Mouse (Mus musculus): Measurements from ENCODE around the gene Mipol1. TPM values are rescaled to one million over a fixed set of nuclear protein-coding genes. Genes with fewer than 3 reads are reported as not detected.
A peak's percentile ranks its signal among the peaks of the same experiment; 100 is the strongest.

The Mipol1 gene
- polyA plus RNA-seq, 1 experiment from 2014 or later, result 9.4 TPM

DNA sequence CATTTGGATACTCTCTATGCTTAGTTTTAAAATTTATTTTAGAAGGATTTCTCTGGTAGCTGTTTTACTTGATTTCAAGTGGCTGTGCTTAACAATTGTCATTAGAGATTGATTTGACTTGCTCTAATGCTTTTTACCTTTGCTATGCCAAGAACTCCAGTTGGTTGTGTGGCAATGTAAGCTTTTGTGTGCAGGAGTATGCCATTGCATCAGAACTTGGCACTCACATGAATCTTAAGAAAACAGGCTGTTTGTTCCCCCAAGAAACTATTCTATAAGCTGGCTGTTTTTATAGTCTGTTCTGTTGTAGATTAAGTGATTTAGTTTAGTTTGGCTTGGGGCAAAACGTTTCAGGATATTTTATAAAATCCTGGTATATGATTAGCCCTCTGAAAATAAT lies 45.2 kb downstream of the Mipol1 start:
- no peaks in the 10 kb centered on the region for H3K36me3 ChIP-seq (replicated peaks)
- 67% methylated on average over 1 of the region's 1 CpGs for WGBS
- no peak overlapping the region for H3K9ac ChIP-seq
- no peaks in the 10 kb centered on the region for H3K4me1 ChIP-seq
- no peak overlapping the region for H3K4me3 ChIP-seq (replicated peaks)
- H3K27ac ChIP-seq, result no peak overlapping the region
- ATAC-seq (ENCODE audit: low FRiP score), result no peak
- H3K4me2 ChIP-seq, result no peak overlapping the region
- no peaks in the 10 kb centered on the region for H3K9me3 ChIP-seq
- H3K27me3 ChIP-seq, result no peaks in the 10 kb centered on the region

DNA sequence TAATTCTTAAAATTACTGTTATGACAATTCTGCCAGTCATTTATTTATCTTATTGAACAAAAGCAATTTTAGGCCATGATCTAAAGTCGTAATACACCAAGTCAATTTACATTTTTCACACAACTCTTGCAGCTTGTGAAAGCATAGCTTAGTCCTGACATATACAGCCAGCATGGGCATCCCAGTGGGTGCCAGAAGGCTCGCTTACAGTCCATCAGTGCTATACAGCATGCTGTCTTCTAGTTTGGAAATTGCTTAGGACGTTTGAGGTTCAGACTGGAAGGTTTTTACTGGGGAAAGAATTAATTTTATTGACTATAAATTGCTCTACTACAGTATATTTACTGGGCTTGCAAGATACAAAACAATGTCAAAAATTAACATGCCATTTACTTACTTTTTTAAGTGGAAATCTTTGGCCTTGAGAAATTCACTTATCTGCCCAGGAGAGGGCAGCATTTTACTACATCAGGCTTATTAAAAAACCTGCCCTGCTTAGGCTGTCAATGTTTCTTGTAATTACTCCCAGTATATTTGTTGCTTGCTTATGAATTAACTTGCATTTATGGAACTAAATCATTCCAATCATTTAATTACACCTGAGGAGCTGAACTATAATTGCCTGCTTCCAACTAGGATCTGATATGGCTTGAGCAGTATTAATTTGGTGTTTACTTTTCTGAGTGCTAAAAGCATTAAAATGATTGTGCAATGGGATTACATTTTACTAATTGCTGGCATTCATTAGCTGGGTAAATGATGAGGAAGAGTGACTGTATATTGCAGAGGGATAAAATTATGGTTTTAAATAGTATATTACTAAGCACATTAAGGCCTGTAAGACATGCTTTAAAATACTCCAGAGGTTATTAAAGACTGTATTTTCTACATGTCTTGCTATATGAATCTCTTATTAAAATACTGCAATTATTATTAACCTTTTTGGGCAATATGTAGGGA lies 51.2 kb downstream of the Mipol1 start:
- peak; percentile 60; the same call in 1 of the 2 replicates for ATAC-seq (ENCODE audit: low FRiP score)
- no peak overlapping the region for H3K27ac ChIP-seq
- no peaks in the 10 kb centered on the region for H3K36me3 ChIP-seq (replicated peaks)
- WGBS, result 45% methylated on average over 3 of the region's 3 CpGs
- H3K9ac ChIP-seq, result no peak overlapping the region
- H3K4me3 ChIP-seq (replicated peaks), result no peak overlapping the region
- no peaks in the 10 kb centered on the region; the same call in 1 of the 2 replicates for H3K27me3 ChIP-seq
- no peaks in the 10 kb centered on the region for H3K4me1 ChIP-seq
- H3K4me2 ChIP-seq, result no peak overlapping the region
- H3K9me3 ChIP-seq, result no peaks in the 10 kb centered on the region

- Histone ChIP-seq H3K4me3 (replicated peaks) (no peak overlapping the region), H3K27me3 (no peaks in the 10 kb centered on the region; the same call in 1 of the 2 replicates)
Observed at GRCm38 (mm10) chr12:57285303-57286059, 55.3 kb downstream of the Mipol1 start.

GRCm38 (mm10) chr12:57307337-57307736 lies 77.1 kb downstream of the Mipol1 start:
- Histone ChIP-seq H3K9ac (no peak overlapping the region), H3K27me3 (no peaks in the 10 kb centered on the region), H3K27ac (no peak overlapping the region), H3K4me2 (no peak overlapping the region), H3K9me3 (no peaks in the 10 kb centered on the region), H3K36me3 (replicated peaks) (no peaks in the 10 kb centered on the region), H3K4me1 (no peaks in the 10 kb centered on the region), H3K4me3 (replicated peaks) (no peak overlapping the region)
- ATAC-seq (ENCODE audit: low FRiP score), result no peak
- WGBS, result 95% methylated on average over 4 of the region's 4 CpGs

More at GRCm38 (mm10) chr12:57285303-57286059, 55.3 kb downstream of the Mipol1 start:
- Histone ChIP-seq H3K36me3 (replicated peaks) (no peaks in the 10 kb centered on the region), H3K4me1 (no peaks in the 10 kb centered on the region), H3K4me2 (no peak overlapping the region), H3K9me3 (no peaks in the 10 kb centered on the region), H3K27ac (no peak overlapping the region), H3K9ac (no peak overlapping the region)
- no peak for ATAC-seq (ENCODE audit: low FRiP score)
- 84% methylated on average over 5 of the region's 5 CpGs for WGBS

DNA sequence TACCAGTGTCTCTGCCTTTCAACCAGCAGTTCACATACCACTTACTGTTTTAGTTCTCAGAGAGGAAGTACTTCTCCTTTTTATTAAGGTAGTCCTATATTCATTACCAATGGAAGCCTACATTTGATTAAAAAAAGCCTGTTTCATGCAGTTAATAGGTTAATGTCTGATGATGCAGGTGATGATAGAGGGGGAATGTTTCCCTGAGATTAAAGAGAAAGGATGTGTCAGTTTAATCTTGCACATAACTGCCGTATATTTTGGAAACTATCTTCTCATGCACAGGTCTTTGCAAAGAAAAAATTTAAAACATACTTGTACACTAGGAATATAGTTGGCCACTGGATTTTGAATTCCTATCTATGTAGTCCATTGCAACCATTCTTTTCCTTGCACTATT lies 77.5 kb downstream of the Mipol1 start:
- Histone ChIP-seq H3K27ac (no peak overlapping the region), H3K4me2 (no peak overlapping the region), H3K4me1 (no peaks in the 10 kb centered on the region), H3K36me3 (replicated peaks) (no peaks in the 10 kb centered on the region), H3K27me3 (no peaks in the 10 kb centered on the region), H3K9me3 (no peaks in the 10 kb centered on the region), H3K9ac (no peak overlapping the region), H3K4me3 (replicated peaks) (no peak overlapping the region)
- 95% methylated on average over 1 of the region's 1 CpGs for WGBS
- no peak for ATAC-seq (ENCODE audit: low FRiP score)

DNA sequence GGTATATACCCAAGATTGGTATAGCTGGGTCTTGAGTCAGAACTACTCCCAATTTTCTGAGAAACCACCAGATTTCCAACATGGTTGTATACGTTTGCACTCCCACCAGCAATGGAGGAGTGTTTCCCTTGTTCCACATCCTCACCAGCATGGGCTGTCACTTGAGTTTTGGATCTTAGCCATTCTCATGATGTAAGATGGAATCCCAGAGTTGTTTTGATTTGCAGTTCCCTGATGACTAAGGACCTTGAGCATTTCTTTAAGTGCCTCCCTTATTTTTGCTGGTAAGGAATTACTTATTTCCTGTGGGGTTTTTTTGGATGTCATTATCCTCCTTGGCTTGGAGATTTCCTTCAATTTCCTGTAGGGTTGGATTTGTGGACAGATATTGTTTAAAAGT lies 108.8 kb downstream of the Mipol1 start:
- Histone ChIP-seq H3K36me3 (replicated peaks) (no peaks in the 10 kb centered on the region), H3K9me3 (no peaks in the 10 kb centered on the region), H3K27me3 (no peaks in the 10 kb centered on the region), H3K4me1 (no peaks in the 10 kb centered on the region), H3K4me3 (replicated peaks) (no peak overlapping the region), H3K9ac (no peak overlapping the region), H3K4me2 (no peak overlapping the region), H3K27ac (no peak overlapping the region)
- no peak for ATAC-seq (ENCODE audit: low FRiP score)
- 83% methylated on average over 1 of the region's 1 CpGs for WGBS

DNA sequence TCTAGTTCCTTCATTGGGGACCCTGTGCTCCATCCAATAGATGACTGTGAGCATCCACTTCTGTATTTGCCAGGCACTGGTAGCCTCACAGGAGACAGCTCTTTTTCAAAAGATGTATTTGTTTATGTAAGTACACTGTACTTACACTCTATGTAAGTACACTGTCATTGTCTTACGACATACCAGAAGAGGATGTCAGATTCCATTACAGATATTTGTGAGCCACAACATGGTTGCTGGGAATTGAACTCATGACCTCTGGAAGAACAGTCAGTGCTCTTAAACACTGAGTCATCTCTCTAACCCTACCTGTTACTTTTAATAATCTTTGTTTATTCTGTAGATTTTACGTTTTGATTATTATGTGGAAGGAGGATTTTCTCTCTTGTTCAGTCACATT lies 109.9 kb downstream of the Mipol1 start:
- no peaks in the 10 kb centered on the region for H3K36me3 ChIP-seq (replicated peaks)
- H3K27me3 ChIP-seq, result no peaks in the 10 kb centered on the region
- ATAC-seq (ENCODE audit: low FRiP score), result no peak
- H3K9ac ChIP-seq, result no peak overlapping the region
- no peak overlapping the region for H3K27ac ChIP-seq
- no peaks in the 10 kb centered on the region for H3K9me3 ChIP-seq
- no peak overlapping the region for H3K4me2 ChIP-seq
- no peaks in the 10 kb centered on the region for H3K4me1 ChIP-seq
- no peak overlapping the region for H3K4me3 ChIP-seq (replicated peaks)
- 88% methylated on average over 2 of the region's 2 CpGs for WGBS

GRCm38 (mm10) chr12:57362732-57363131 lies 132.5 kb downstream of the Mipol1 start:
- H3K4me3 ChIP-seq (replicated peaks), result no peak overlapping the region
- H3K4me1 ChIP-seq, result no peaks in the 10 kb centered on the region
- no peaks in the 10 kb centered on the region for H3K27me3 ChIP-seq
- H3K9ac ChIP-seq, result no peak overlapping the region
- 62% methylated on average over 2 of the region's 2 CpGs for WGBS
- no peaks in the 10 kb centered on the region for H3K9me3 ChIP-seq
- H3K4me2 ChIP-seq, result no peak overlapping the region
- no peak for ATAC-seq (ENCODE audit: low FRiP score)
- no peak overlapping the region for H3K27ac ChIP-seq
- no peaks in the 10 kb centered on the region for H3K36me3 ChIP-seq (replicated peaks)

DNA sequence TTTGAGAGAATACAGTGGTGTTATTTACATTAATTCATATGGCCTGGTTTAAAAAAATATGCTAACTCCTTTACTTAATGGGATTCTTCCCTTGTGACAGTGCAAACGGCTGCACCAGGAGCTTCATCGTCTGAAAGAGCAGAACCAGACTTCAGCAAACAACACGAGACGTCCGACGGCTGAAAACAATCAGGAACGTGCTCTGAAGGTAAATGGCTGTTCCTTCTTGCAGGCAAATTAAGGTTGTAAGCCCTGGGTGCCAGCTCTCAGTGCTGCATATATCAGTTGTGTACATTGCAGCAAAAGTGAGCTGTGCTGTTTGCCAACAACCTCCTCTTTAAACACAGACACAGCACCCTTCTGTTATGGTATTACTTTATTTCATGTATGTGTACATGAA lies 133.8 kb downstream of the Mipol1 start:
- Histone ChIP-seq H3K9ac (no peak overlapping the region), H3K27me3 (no peaks in the 10 kb centered on the region), H3K9me3 (no peaks in the 10 kb centered on the region), H3K4me3 (replicated peaks) (no peak overlapping the region), H3K4me1 (no peaks in the 10 kb centered on the region), H3K4me2 (no peak overlapping the region), H3K27ac (no peak overlapping the region), H3K36me3 (replicated peaks) (no peaks in the 10 kb centered on the region)
- no peak; the same call in 1 of the 2 replicates for ATAC-seq (ENCODE audit: low FRiP score)
- 63% methylated on average over 7 of the region's 7 CpGs for WGBS

DNA sequence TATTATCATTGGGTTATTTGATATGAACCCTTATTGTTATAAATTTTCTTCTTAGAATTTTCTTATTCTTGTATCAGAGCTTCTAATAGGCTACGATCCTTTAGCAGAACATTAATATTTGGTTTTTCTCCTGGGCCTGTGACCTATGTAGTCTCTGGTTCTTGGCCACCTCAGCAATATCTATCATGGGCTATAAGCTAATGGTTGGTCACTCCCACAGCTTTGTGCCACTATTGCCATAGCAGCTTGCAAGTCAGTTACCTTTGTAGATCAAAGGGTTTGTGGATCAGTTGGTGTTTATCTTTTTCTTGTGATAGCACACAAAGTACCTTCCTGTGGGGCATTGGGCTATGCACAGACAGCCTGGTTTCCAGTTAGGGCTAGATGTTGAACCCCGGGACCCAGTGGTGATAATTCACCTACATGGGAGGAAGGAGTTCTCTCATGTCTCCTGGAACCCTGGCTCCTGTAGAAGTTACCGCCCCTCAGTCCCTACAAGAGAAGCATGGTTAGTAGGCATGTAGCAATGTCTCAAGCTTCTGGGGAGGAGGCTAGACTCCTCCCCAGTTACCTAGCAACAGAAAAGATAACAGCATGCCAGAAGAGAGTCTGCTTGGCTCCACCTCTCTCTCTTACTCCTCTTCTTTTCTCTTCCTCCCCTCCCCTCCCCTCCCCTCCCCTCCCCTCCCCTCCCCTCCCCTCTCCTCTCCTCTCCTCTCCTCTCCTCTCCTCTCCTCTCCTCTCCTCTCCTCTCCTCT lies 141.7 kb downstream of the Mipol1 start:
- 93% methylated on average over 3 of the region's 3 CpGs for WGBS
- H3K4me2 ChIP-seq, result no peak overlapping the region
- H3K4me1 ChIP-seq, result no peaks in the 10 kb centered on the region
- no peak overlapping the region for H3K9ac ChIP-seq
- H3K4me3 ChIP-seq (replicated peaks), result no peak overlapping the region
- no peaks in the 10 kb centered on the region for H3K27me3 ChIP-seq
- no peaks in the 10 kb centered on the region for H3K9me3 ChIP-seq
- ATAC-seq (ENCODE audit: low FRiP score), result no peak
- H3K27ac ChIP-seq, result no peak overlapping the region
- no peaks in the 10 kb centered on the region for H3K36me3 ChIP-seq (replicated peaks)

DNA sequence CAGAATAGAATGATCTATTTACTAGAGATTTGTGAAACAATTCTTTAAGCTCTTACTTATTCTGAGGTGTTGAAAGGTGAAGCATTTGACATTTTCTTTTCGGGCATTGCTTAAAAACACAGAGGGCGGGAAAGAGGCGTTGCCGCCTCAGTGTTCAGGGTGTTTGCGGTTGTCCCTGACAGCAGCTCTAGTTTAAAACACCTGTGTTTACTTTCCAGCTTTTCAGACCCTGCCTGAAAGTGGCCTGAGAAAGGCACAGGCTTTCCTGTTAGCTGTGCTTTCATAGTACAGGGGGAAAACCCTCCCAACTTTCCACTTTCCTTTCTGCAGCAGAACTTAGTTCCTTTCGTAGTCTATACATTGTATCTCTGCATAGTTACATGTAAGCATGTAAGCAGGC lies 152.6 kb downstream of the Mipol1 start:
- H3K4me2 ChIP-seq, result no peak overlapping the region
- no peaks in the 10 kb centered on the region for H3K36me3 ChIP-seq (replicated peaks)
- no peak overlapping the region for H3K4me3 ChIP-seq (replicated peaks)
- H3K27me3 ChIP-seq, result no peaks in the 10 kb centered on the region
- no peak overlapping the region for H3K27ac ChIP-seq
- no peaks in the 10 kb centered on the region for H3K9me3 ChIP-seq
- 29% methylated on average over 6 of the region's 6 CpGs for WGBS
- H3K9ac ChIP-seq, result no peak overlapping the region
- no peak for ATAC-seq (ENCODE audit: low FRiP score)
- H3K4me1 ChIP-seq, result no peaks in the 10 kb centered on the region

All from forebrain, embryonic 12.5 days (tissue).